Mouse (Mus musculus) heart, postnatal 14 days (tissue): Measurements from ENCODE around the gene Elf2. TPM values are rescaled to one million over a fixed set of nuclear protein-coding genes. Genes with fewer than 3 reads are reported as not detected.
"Not testable (repeated sequence)": the region's sequence is repeated elsewhere in the genome, so short reads cannot be mapped to it uniquely, and the experiment has no call there.

Source experiments
- DNase-seq, 2 experiments: peaks; one replicate each; pipeline ENCODE4 v3.0.0; 2021 to 2022
- intact Hi-C: fragments of 180-260 bp; cut with DNase I; formaldehyde crosslinking; loops from one replicate; pipeline ENCODE4 v1.15.1; 2025
- total RNA-seq, 2 experiments: library from RNA; stranded (reverse); gene quantifications; 2 replicates each; pipeline ENCODE4 v1.2.3; 2021

Gene Elf2
- total RNA-seq, 2 experiments from 2014 or later, result 72.0 to 72.9 TPM

GRCm38 (mm10) chr3:51225226-51225750, 115.2 kb downstream of the Elf2 start:
- intact Hi-C loops, result no loop called here
- no peak for DNase-seq

DNA sequence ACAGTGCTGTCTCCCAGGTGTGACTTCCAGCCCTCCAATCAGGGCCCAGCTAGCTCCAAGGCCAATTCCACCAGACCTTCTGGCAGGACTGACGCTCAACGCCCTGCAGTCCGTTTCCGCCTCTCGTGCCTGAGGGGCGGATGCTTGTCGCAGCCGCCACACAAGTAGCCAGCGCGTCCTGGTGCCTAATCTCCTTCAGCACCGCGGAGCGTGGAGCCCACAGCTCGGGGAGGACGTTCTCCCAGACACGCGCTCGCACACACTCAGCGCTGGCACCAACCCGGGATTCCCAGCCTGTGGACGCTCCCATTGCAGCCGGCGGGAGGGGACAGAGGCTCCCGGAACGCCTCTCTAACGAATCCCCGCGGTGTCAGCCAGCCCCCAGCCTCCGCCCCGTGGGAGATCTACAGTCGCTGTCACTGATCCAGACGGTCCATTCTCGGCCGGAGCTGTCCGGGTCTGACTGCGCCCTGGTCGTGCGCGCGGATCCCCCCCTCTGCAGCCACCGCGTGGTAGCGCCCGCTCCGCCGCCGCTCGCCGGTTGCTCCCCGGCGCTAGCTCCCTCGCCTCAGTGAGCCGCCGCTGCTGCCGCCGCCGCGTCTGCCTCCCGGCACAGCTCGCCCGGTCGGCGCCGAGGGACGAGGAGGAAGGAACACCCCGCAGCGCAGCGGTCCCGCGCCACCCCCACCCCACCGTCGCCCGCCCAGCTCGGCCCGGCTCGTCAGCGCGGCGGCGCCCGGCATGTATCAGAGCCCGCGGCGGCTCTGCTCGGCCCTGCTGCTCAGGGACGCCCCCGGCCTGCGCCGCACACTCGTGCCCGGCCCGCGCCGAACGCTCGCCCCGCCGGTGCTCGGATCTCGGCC, 115.9 kb downstream of the Elf2 start, which contains the start of gene Noct:
Gene Noct, plus strand, starts transcription at position 85 of the 863 bp plus-strand sequence.
- DNase-seq, result peak; percentile 91 to 92
- intact Hi-C loops, result no loop called here

GRCm38 (mm10) chr3:51223556-51223955, 116.9 kb downstream of the Elf2 start:
- intact Hi-C loops, result no loop called here
- no peak for DNase-seq

DNA sequence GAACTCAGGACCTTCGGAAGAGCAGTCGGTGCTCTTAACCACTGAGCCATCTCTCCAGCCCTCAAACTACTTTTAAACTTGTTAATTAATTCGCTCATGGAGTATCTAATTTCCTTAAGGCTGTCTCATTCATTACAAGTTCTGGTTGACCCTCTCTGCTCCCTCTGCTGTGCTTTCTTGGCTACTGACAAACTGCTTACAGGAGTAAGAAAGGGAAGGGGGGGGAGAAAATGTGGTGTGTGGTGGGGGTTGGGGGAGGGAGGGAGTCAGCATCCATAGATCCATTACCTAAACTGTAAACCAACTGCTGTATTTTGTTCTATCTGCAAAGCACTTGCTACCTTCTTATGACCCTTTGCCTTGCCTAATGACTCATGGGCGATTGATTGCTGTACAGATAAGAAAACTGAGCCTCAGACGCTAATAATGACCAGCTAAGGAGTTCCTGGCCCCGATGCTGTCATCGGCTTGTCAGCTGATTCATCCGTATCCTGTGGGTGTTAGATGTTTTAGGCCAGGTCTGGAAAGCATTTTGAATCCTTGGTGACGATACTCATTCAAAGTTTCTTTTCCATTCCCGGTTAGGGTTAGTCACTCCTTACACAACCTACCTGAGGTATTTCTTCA, 117.5 kb downstream of the Elf2 start:
- no peak for DNase-seq
- intact Hi-C loops, result no loop called here

DNA sequence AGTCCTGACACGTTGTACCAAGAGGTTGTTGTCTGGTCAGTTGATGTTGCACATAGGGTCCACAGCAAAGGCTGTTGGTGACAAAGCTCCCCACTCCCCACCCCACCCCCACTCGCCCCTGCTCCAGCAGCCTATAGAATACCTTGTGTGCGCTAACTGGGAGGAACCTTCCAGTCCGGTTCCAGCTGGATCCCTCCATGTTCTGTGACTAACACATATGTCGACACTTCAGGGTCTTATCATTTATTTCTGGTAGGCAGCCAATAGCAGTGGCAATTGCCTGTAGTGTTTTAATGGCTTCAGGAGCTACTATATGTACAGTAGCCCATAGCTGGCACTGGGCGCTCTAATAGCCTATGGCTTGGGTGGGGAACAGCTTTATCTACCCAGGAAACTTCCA, 118.2 kb downstream of the Elf2 start:
- intact Hi-C loops, result no loop called here
- DNase-seq, result no peak

DNA sequence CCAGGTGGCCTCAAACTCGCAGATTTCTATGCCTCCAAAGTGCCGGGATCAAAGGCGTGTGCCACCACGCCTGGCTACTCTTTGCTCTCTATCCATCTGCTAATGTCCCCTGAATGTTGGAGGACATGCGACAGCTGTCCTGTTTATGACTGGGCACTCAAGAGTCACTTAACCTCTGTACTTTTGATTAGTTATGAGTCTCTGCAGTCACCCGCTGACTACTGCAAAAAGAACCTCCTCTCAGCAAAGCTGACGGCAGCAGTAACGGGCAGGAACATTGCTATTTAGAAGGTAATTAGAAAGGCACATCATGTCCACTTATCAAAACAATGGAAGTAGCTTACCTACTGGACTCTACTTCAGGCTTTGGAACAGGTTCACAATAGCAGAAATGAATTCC, 118.6 kb downstream of the Elf2 start:
- intact Hi-C loops, result no loop called here
- no peak for DNase-seq

GRCm38 (mm10) chr3:51220846-51221245, 119.6 kb downstream of the Elf2 start:
- intact Hi-C loops, result no loop called here
- no peak for DNase-seq

DNA sequence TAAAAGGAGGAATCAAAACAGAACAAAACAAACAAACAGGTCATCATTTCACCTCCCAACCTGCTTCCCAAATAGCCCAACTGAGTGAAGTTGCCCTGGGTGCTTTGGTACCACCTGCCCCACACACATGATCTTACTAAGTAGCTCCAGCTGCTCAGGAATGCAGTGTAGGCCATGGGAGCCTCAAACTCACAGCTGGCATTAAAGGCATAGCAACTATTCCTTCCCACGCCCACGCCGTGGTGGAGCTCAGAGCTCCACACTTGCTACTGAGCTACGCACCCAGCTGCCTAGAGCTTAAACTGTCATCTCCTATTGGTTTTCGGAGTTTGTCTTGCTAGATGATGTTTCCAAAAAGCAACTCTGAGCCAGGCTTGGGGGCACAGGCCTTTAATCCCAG, 121.2 kb downstream of the Elf2 start:
- intact Hi-C loops, result no loop called here
- DNase-seq, result no peak

- DNase-seq, intact Hi-C loops: not testable (repeated sequence)
These were observed 122.1 kb downstream of the Elf2 start for GRCm38 (mm10) chr3:51218385-51218784.

DNA sequence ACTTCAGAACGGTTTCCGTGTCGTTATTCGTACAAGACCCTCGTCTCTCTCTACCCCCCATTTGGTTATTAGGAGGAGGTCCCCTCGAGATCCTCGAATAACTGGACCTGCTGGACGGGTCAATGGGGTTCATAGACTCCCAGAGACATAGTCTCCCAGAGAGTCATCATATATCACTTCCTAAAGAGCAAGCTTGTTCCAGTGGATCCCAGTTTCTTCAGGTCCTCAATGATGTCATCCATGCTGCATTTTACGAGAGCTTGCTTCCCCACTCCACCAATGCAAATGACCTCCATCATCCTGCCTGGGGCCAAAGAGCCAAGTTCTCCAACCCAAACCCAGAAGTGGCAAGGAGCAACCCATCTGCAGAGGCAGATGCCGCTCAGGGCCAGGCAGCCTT, 124.1 kb downstream of the Elf2 start:
- intact Hi-C loops, DNase-seq: not testable (repeated sequence)

DNA sequence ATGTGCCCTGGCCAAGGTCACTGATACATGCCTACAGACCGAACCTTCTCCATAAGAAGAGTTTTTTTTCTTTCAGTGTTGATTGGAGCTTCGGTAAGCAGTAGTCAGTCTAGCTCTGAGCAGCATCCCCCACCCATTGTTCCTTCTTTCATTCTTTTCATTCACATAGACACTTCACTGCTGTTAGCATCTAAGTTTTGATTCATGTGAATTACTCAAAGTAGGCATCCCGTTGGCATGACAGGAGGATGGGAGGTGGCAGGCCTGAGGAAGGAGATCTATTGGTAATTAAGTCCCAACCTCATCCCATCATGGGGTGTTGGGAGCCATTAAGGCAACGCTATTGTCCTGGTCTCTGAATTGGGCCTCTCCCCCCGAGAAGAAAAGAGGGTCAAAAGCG, 124.8 kb downstream of the Elf2 start:
- intact Hi-C loops, result no loop called here
- DNase-seq, result no peak

GRCm38 (mm10) chr3:51213111-51213510, 127.4 kb downstream of the Elf2 start:
- no peak for DNase-seq
- intact Hi-C loops, result no loop called here

DNA sequence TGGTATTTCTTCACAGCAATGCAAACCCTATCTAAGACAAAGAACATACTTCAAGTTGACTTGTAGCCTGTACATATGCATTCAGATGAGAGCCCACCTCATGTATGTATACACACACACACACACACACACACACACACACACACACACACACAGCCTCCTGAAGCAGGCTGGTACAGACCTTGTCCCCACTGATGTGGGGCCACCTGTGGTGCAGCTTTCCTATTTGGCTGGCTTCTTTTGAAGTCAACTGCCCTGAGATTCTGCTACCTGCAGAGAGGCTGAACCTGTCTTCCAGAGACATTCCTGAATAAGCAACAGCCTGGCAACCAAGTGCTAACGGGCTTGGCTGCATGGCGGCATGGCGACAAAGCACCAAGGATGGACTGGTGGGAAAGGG, 130.0 kb downstream of the Elf2 start:
- no peak for DNase-seq
- intact Hi-C loops, result no loop called here

DNA sequence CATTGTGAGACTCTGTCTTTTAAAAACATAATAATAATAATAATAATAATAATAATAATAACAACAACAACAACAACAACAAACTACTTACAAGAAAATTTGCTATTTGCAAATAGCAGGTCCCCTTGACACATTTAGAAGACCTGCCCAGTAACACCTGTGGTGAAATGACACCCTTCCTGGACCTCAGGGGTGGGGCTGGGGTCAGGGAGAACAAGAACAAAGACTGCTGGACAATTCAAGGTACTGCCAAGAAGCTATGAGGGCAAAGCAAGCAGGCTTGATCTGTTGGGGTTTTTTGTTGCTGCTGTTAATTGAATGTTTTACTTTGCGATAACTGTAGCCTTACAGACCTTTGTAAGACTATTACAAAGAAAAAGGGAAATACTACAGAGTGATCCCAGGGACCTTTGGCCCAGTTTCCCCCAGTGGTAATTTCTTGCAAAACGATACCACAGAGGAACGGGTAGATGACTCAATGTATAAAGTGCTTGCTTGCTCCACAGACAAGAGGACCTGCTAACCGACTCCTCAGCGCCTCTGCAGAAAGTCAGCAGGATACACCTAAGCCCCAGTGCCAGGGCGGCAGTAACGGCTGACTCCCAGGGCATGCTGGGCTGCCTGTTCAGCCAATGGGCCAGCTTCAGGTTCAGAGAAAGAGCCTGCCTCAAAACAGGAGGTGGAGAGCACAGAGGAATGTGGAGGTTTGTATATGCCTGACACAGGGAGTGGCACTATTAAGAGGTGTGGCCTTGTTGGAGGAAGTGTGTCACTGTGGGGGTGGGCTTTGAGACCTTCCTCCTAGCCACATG, 130.8 kb downstream of the Elf2 start:
- DNase-seq, result no peak
- intact Hi-C loops, result no loop called here

GRCm38 (mm10) chr3:51208633-51209032, 131.8 kb downstream of the Elf2 start:
- intact Hi-C loops, result no loop called here
- no peak for DNase-seq

- DNase-seq, result no peak
- intact Hi-C loops, result no loop called here
These were observed 133.9 kb downstream of the Elf2 start for GRCm38 (mm10) chr3:51206521-51206920.

GRCm38 (mm10) chr3:51204897-51205296, 135.6 kb downstream of the Elf2 start:
- intact Hi-C loops, result no loop called here
- no peak for DNase-seq

- no peak for DNase-seq
- intact Hi-C loops, result no loop called here
These were observed 136.0 kb downstream of the Elf2 start for GRCm38 (mm10) chr3:51204441-51204840.

GRCm38 (mm10) chr3:51203906-51204305, 136.6 kb downstream of the Elf2 start:
- intact Hi-C loops, result no loop called here
- DNase-seq, result no peak
